Mouse (Mus musculus) heart, postnatal 36 days (tissue): ENCODE data around the gene Prr7. TPM values are rescaled to one million over a fixed set of nuclear protein-coding genes. Genes with fewer than 3 reads are reported as not detected.

Experiments
- DNase-seq, 2 experiments: peaks; one replicate each; pipeline ENCODE4 v3.0.0; 2021 to 2022
- intact Hi-C: fragments of 180-260 bp; cut with DNase I; formaldehyde crosslinking; loops from one replicate; pipeline ENCODE4 v1.15.1; 2025
- total RNA-seq, 2 experiments: library from RNA; stranded (reverse); gene quantifications; 2 replicates each; pipeline ENCODE4 v1.2.3; 2021

The Prr7 gene
- total RNA-seq, 2 experiments from 2014 or later: 0.58 to 0.70 TPM

DNA sequence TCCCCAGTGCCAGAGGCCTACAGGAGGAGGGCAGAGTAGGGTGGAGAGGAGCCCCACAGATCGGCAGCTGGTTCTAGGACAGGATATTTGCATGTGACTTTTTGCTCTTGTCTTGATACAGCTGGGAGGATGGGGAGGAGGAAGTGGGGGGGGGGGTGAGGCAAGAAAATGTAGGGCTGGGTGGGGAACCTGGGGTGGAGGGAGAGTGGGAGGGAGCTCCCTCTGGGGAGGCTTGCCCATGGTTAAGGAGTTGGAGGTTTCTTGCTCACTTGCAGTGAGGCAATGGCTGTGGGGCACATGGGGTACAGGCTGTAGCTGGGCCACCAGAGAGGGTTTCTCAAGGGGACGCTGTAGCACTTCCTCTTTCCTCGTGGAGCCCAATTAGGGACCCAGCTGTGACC, 16.5 kb upstream of the Prr7 start:
- DNase-seq: no peak

DNA sequence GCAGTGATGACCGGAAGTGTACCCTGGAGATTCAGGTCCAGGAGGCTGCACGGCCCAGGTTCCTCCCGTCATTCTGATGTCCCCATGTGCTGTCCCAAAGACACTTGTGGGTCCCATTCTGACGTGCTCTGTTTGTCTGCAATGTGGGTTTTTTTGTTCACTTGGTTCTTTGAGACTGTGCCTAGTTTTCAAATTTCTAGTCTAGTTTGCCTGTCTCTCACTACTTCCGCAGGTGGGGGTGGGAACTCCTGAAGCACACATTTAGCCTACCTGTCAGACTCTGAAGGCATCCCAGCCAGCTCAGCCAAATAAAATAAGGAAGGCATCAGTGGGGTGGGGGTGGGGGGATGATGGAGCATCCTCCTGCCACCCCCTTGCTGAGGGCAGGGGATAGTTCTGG, 15.9 kb upstream of the Prr7 start:
- intact Hi-C loops: loop anchor here (2.0 kb wide), 1 partner anchor 67 kb away; no protein-coding TSS in a partner anchor
- no peak for DNase-seq

More for the DNA sequence above, 16.5 kb upstream of the Prr7 start:
- intact Hi-C loops: no loop called here

DNA sequence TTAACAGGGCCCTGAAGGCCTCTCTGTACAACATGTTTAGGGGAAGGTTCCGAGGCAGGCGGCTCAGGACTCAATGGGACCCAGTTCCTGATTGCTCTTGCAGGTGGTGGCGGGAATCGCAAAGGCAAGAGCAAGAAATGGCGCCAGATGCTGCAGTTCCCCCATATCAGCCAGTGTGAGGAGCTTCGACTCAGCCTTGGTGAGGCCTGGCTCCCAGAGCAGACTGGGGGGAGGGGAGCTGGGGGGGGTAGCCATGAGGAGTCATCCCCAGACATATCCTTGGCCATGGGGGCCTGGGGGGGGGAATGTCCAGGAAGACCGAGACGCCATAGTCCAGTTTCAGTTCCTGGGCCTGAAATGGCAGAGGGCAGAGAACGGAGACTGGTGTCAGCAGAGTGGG, 14.9 kb upstream of the Prr7 start:
- intact Hi-C loops: loop anchor here (2.0 kb wide), 1 partner anchor 66 kb away; no protein-coding TSS in a partner anchor
- DNase-seq: no peak

DNA sequence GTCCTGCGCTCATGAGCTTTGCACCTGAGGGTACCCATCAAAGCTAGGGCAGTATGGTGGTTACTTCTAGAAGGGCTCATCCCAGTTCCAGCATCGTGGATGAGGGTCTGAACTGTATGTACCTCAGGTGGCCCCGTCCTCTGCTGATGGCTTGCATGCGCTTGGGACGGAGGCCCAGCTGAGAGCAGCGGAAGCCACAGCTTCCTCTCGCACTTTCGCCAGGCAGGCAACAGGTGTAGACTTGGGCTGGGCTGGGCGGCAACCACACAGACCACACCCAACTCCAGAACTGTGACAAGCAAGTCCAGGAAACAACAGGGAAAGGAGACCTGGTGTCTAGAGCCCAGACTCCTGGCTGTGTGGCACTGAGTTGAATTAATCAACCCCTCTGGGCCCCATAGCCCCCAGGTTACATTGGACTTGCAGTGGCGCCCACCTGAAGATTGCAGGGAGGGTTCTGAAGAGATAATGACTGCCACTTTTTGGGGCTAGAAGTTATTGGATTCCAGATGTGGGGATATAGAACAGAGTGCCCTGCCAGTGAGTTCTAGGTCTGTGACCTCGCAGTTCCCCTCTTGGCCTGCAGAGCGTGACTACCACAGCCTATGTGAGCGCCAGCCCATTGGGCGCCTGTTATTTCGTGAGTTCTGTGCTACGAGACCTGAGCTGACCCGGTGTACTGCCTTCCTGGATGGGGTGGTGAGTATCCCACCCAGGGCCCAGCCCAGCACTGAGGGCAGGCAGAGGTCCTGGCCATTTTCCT, 14.2 kb upstream of the Prr7 start:
- DNase-seq: no peak
- intact Hi-C loops: loop anchor here (2.0 kb wide), 1 partner anchor 65 kb away; no protein-coding TSS in a partner anchor

DNA sequence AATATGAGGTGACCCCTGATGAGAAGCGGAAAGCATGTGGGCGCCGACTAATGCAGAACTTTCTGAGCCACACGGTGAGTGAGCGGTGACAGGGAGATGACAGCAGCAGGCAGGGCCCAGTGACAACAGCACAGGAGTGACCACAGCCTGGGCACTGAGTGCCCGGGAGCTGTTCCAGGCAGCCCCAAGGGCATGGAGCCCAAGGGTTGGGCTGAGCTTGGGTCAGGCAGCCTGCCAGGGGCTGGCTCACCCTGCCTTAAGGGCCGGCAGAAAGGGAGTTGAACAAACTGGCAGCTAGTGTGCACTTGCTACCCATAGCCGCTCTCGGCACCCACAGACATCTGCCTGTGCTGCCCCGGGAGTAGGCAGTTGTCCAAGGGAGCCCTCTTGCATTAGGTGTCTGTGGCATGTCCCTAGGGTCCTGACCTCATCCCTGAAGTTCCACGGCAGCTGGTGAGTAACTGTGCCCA, 13.5 kb upstream of the Prr7 start:
- intact Hi-C loops: no loop called here
- peak; percentile 76 to 79 for DNase-seq

DNA sequence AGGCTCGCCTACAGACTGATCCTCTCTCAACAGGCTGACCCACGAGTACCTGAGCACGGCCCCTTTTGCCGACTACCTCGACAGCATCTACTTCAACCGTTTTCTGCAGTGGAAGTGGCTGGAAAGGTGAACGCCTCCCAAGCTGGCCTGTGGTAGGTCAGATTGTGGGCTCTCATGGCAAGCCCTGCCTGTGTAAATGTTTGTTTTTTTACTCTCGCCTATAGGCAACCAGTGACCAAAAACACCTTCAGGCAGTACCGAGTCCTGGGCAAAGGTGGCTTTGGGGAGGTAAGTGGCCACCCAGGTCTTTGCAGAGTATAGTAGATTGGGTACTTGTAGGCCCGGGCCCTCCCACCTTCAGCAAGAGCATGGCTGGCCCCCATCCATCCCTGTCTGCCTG, 12.8 kb upstream of the Prr7 start:
- DNase-seq: no peak

DNA sequence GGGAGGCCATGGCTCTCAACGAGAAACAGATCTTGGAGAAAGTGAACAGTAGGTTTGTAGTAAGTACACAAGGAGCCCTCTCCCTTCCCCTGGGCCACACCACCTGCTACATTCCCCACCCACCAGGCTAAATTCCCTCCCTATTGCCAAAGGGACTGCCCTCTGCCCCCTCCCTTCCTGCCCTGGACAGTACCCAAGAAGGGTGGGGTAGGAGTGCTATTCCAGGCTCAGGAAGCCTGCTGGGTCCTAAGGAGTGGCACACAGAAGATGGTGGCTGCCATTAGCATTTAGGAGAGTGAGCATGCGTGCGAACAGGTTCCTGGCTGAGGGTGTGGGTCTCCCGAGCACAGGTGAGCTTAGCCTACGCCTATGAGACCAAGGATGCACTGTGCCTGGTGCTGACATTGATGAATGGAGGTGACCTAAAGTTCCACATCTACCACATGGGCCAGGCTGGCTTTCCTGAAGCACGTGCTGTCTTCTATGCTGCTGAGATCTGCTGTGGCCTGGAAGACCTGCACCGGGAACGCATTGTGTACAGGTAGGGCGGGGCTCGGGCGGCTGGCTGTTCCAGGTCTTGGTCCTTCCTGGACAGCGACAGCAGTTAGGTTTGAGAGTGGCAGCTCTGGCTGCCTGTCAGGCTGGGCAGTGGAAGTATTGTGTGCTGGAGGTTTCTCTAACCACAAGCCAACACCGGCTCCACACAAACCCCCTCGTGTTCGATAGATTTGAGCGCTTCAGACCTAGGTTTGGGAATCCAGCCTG, 12.1 kb upstream of the Prr7 start:
- DNase-seq: peak; percentile 57 to 59

More for the DNA sequence above, 12.8 kb upstream of the Prr7 start:
- intact Hi-C loops: no loop called here

DNA sequence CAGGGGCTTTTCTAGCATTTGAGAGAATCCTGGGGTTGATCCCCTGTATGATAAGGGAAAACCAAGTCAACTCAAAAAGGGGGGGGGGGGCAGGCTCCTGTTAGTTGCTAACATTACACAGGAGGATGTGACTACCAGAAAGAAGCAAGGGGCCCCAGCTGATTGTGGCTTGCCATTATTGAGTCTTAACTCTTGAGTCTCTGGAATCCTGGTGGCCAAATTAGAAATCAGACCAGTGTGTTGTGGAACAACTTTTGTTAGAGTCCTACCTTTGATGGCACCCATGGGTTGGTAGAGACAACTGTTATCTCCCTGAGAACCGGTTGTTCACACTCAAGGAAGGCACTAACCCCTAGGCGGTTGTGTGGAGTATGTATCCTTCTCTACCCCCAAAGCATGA, 1.1 kb upstream of the Prr7 start:
- intact Hi-C loops: no loop called here
- DNase-seq: no peak

More for the DNA sequence above, 12.1 kb upstream of the Prr7 start:
- intact Hi-C loops: no loop called here

DNA sequence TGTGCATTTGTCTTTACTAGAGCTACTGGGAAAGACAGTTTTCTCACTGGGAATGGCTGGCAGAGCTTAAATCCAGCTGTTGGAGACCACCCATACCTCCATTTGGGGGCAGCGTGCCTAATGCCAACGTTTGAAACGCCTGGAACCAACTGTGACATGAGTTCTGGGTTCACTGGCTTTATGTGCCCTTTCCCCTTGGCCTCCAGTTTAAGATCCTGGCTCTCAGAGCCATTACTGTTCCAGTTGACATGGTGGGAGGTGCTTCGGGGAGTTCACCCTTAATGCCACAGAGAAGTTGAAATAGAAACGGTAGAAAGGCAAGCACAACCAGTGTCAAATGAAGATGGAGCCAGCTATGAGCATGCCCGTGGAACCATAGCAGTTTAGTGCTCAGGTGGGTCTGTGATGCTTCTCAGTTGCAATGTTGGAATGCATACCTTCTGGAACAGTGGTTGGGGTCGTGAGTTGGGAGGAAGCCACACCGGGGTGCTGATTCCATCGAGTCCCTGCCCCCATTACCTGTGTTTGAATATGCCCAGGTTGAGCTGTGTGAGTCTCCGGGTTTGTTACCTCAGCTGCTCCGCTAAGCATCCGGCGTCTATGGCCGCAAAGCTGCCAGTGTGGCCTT, 554 bp upstream of the Prr7 start:
- DNase-seq: no peak
- intact Hi-C loops: no loop called here

DNA sequence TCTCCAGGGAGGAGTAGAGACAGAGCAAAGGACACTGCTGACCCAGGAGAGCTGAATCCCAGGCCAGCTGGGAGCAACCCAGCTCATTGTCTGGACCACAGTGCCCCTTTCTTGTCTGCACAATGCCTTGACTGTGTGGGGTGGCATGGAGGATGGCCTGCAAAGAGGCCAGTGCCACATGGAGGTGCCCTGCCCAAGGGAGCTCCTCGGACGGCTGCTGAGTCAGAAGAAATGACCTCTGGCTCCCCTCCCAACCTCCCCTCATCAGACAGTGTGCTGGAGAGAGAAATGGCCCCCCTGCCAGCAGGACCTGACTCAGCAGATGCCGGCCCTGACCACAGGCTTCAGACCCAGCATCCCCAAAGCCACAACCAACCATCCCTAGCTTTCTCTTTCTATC, 1.1 kb downstream of the Prr7 start:
- no peak for DNase-seq
- intact Hi-C loops: no loop called here

DNA sequence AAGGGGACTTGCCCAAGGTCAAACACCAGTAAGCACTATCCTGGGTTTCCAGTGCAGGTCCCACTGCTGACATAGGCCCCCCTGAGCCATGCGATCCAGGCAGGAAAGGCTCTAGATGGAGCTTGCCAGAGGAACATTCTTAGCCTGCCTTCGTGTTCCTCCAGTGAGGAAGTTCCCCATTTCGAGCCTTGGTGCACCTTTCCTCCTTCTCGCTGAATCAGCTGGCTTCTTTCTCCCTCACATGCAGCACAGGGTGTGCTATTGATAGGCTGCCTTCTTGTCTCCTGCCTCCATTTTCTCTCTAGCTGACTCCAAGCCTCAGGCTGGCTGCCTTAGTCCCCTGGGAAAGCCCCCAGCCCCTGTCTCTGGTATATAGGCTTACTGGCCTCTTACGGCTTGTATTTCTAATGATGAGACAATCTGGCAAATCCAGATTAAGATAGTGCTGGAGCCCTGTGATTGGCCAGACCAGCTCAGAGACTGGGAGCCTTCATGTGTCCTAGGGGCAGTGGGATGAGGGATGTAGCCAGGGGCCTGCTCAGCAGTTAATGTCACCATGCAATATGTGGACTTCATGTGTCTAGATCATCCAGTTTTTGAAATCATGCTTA, 1.9 kb downstream of the Prr7 start:
- DNase-seq: no peak
- intact Hi-C loops: no loop called here

DNA sequence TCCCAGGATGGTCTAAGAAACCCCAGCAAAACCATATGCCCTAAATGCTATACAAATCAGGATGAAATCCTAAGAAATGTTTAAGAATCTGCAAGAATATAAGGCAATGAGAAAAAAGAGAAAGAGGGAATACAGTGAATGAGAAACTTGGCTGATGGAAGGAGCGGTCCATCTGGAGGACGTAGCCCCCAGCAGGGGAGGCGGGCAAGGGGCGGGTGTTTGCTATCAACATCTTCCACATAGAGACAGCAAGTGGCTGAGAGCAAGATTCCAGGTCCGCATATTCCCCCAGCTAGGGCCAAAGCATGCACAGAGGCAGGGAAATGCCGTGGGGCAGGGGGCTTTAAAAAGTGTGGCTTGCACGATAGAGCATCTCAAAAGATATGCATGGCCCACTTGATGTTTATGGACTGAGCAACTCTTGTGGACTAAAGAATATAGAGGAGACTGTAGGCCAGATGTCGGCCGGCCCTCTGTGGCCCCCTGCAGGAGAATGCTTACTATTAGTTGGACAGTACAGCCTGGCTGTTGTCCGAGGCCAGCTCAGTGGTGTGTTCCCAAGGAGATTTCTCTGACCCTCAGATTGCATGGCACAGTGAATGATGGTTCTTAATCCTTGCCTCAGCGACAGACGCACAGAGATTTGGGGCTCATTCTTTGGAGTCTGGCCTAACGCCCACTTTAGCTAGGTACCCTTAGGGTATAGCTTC, 4.9 kb downstream of the Prr7 start:
- intact Hi-C loops: no loop called here
- no peak for DNase-seq

DNA sequence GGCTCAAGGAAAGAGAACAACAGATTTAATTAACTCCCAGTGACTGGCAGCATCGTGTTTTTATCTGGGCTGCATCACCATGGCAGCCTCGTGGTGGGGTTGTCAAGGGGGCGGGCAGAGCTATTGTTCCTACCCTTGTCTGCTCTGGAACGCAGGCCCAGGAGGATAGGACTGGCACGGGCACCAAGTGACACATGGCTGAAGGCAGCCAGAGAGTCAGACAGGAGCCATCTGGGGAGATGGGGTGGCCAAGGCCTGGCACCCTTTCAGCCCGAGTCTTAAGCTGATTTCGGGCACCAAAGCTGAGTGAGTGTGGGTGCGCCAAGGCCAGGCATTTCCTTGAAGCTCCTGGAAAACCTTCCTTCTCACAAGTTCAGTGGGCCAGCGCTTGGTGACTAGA, 6.3 kb downstream of the Prr7 start:
- intact Hi-C loops: no loop called here
- no peak for DNase-seq

DNA sequence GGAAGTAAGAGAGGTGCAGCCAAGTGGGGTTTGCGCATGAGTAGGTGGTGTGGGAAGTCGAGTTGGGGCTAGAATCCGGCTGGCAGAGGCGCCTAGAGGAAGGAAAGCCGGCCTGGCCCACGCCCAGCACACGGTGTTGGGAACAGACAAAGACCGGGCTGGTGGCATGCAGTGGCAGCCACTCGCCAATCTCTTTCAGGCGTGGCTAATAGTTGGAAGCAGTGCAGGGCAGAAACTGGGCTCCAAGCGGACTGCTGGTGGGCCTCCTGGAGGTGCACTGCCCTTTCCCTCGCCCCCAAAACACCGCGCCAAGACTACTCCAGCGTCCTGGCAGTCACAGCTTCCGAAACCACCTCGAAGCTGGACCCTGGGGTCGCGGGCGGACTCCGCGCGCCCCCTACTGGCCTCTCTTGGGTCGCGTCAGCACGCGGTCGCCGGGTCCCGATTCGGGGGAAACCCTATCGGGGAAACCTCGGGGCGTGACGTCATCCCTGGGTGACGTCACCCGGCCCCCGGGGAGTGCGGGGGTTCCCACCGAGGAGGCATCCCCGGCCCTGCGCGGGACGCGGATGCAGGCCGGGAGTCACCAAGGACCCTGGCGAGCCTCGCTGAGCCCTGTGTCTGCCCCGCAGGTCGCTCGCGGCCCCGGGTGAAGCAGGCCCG, 7.2 kb downstream of the Prr7 start:
- peak; percentile 88 to 91 for DNase-seq
- intact Hi-C loops: loop anchor here (1.0 kb wide), 2 partner anchors 53 to 66 kb away; no protein-coding TSS in a partner anchor

DNA sequence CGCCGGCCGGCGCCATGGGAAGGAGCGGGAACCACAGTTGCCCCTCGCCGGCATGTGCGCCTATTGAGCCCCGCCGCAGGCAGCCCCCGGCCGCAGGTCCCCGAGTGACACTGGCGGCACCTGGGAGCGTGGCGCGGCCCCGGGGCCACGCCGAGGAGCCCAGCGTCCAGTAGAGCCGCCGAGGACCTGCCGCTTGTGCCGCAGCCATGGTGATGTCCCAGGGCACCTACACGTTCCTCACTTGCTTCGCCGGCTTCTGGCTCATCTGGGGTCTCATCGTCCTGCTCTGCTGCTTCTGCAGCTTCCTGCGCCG, 7.7 kb downstream of the Prr7 start:
- DNase-seq: peak in 1 of 2 experiments; percentile 61
- intact Hi-C loops: loop anchor here (1.0 to 2.0 kb wide), 3 partner anchors 41 to 66 kb away; partner anchors contain the start of gene Pdlim7

DNA sequence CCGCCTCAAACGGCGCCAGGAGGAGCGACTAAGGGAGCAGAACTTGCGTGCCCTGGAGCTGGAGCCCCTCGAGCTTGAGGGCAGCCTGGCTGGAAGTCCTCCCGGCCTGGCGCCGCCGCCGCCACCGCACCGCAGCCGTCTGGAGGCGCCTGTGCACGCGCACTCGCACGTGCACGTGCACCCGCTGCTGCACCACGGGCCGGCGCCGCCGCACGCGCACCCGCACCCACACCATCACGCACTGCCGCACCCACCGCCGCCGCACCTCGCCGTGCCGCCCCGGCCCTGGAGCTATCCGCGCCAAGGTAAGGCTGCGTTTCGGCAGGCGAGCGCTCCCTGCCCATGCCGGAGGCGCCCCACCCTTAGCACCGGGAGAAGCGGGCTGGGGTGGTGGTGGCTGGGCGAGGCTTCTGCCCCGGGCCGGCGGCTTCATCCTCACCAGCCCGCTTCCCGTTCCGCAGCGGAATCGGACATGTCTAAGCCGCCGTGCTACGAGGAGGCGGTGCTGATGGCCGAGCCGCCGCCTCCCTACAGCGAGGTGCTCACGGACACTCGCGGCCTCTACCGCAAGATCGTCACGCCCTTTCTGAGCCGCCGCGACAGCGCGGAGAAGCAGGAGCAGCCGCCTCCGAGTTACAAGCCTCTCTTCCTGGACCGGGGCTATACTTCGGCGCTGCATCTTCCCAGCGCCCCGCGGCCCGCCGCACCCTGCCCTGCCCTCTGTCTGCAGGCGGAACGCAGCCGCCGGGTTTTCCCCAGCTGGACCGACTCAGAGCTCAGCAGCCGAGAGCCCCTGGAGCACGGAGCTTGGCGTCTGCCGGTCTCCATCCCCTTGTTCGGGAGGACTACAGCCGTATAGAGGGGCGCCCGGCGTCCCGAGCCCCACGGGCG, 8.3 kb downstream of the Prr7 start:
- intact Hi-C loops: loop anchor here (2.0 kb wide), 1 partner anchor 40 kb away; the partner anchor contains the start of gene Pdlim7
- peak; percentile 63 to 75 for DNase-seq

DNA sequence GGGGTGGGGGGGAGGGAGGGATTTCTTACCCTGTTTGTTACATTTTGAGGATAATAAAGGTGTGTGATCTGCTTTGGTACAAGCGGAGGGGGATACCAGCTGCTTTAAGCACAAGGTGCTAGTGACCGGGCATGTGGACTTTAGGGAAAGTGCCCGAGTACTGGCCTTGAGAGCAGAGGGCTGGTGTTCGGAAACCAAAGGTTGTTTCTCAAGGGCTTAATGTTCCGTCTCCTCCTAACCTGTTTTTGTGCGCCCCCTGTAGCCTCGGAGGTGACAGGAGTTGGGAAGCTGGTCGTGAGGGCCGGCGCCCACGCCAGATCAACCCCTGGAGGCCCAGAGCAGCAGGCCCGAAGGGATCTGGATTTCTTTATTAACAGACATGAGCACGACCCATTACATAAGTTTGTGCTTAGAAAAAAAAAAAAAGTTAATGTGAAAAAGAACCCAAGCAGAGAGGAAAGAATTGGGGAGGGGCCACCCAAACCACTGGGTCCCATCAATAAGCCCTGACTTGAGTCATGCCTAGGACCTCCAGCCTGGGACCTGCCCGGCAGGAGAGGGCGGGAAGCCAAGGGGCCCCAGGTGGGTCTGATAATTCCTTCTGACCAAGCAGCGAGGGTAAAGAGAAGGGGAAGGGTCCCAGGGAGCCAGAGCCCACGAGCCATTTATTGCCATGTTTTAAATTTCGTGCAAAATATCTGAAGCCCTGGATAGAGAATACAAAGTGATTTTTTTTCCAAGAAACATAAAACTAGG, 9.2 kb downstream of the Prr7 start:
- DNase-seq: no peak
- intact Hi-C loops: loop anchor here (2.0 kb wide), 1 partner anchor 40 kb away; the partner anchor contains the start of gene Pdlim7

DNA sequence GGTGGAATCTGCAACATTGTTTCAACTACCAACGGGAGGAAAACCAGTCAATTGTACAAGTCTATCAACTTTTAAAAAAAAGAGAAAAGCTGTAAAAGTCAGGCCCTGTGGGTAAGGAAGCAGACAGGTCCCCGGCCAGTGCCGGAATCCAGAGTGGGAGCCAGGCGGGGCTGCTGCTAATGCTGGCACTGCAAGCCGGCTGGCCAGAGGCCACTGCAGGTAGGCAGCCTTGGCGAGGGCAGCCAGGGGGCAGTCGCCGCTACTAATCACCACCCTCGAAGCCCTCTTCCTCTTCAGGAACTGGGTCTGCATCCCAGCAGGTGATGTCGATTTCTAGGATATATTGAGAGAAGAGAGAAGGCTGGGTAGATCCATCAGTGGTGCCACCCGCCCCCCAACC, 9.9 kb downstream of the Prr7 start:
- DNase-seq: no peak
- intact Hi-C loops: loop anchor here (2.0 kb wide), 1 partner anchor 39 kb away; the partner anchor contains the start of gene Pdlim7
